Mouse (Mus musculus) yolk sac, embryonic 10.5 days (tissue): ENCODE measurements around the gene Vps37c.
A peak's percentile ranks its signal among the peaks of the same experiment; 100 is the strongest.

Experiments used
- DNase-seq: peaks from one replicate; pipeline ENCODE4 v3.0.0-alpha.2; 2017; ENCODE audit warnings: low spot score

Gene Vps37c

GRCm38 (mm10) chr19:10689470-10690166 lies 1.1 kb downstream of the Vps37c start:
- no peak for DNase-seq

DNA sequence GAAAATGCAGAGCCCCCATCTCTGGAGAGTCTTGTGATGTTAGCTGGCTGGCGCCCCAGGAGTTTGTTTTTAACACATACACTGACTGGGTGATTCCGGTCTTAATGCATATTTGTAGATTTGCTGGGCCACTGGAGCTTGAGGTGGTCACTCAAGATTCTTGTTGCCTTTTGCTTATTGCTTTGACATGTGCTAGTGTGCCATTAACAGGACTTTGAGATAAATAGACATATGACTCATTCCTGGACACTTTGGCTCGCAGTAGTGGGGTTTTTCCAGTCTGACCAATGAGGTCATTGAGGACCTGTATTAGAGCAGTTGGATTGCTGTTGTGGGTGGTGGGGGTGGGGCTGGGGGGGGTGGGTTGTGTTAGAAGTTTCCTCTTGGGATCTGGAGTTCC lies 1.8 kb downstream of the Vps37c start:
- peak; percentile 39 for DNase-seq

GRCm38 (mm10) chr19:10691121-10691520 lies 2.6 kb downstream of the Vps37c start:
- DNase-seq: no peak

DNA sequence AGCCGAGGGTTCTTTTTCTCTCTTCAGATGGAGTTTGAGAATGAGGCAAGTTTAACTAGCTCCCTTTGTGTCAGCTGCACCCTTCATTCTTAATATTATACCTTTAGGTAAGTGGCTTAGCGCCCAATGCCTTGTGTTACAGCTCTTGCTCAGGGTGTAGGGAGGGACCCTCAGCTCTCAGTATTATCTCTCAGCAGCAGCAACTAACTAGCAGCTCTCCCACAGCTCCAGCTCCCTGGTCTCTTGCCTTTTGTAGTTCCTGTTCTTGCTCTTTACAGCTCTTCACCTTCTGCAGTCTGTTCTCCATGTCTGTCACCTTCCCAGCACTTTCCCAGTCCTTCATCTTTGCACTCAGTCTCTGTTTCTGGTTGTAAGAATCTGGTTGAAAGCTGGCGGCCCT lies 3.1 kb downstream of the Vps37c start:
- no peak for DNase-seq

DNA sequence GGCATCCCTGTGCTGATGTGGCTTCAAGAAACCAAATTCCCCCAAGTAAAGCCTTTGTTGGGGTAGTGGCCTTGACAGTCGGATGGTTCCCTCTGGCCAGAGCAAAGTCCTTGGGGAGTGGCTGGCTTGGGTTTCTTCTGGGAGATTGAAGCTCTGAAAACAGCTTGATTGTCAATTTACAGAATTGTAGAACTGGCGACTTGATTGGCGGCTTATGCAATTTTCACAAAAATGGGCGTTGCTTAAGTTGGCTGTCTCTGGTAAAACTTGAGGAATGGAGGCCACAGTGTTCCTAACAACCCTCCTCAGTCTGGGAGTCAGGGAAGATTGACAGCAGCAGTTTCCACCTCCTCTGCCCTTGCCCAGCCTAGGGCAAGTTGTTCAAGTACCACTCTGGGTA lies 3.8 kb downstream of the Vps37c start:
- no peak for DNase-seq

DNA sequence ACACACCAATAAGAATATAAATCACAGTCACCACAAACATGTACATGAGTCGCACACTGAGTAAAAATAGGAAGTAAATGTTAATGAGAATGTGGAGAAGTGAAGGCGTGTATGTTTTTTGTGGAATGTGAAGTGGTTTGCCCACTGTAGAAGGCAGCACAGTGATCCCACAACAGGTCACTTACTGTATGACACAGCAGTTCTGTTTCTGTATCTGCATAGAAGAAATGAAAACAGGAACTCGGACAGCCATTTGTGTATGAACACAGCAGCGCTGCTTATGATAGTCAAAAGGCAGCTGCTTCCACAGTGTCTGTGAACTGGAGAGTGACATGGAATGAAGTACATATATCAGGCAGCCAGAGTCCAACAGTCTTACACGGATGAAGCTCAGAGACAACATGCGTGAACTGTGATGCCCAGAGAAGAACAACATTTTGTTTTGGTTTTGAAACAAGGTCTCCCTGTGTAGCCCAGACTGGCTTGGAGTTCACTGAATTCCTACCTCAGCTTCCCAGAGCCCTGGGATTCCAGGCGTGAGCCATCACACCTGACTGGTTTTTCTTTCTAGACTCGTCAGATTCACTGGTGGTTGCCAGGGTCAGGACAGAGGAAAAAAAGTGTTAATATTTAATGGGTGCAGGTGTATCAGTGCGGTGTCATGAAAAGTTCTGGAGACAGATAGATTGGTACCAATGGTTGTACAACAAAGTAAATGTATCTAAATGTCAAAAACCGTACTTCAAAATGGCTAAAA lies 5.6 kb downstream of the Vps37c start:
- DNase-seq: no peak

GRCm38 (mm10) chr19:10695801-10696200 lies 7.3 kb downstream of the Vps37c start:
- no peak for DNase-seq

DNA sequence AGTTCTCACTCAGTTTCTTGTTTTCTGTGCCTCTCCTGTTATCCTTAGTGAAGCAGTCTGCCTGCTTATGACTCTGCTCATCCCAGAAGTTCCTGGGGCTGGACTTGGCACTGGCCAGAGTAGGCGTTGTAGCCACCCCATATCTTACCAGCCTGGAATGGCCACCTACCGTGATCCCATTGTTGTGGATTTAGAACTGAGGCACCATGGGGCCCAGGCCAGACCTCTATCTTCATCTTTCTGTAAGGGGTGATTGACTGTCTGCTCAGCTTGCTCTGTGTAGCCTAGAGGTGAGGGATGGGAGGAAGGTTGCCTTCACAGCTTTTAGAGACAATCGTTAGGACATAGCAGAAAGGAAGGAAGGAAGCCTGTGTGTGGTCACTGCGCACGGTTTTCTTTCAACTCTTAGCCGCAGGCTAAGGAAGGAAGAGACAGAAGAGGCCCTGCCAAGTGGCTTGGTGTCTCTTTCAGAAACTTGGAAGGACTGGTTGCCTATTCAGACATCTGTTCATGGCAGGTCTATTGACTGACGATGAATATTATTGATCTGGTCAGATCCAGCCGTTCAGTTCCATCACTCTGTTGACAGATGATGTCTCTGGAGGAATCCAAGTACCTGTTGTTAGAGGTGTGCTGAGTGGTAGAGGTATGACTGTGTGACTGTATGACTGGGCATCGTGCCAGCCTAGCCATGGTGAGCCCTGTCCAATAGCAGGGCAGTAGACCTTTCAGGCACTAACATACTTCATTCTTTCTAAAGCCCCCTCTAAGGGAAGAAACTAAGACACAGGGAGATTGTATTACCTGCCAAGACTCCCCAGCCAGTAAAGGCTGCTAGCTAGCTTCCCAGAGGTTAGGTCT lies 9.8 kb downstream of the Vps37c start:
- DNase-seq: no peak

DNA sequence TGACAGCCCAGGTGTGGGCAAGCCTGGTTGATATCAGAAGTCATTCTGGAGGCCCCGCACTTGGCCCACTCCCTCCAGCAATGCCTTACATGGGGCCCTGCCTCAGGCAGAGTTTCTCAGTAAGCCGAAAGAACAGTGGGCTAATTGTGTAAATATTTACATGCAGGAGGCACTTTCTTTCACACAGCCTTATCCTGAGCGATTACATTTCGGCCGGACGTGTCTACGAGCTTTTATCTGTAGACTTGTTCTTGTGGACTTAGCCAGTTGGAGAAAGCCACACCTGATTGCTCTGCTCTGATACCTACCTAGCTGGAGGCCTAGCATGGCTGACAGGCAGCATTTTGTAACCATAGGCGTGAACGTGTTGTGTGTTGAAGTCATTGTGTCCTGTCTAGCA lies 11.3 kb downstream of the Vps37c start:
- DNase-seq: peak; percentile 54

GRCm38 (mm10) chr19:10701013-10701726 lies 12.6 kb downstream of the Vps37c start:
- no peak for DNase-seq

DNA sequence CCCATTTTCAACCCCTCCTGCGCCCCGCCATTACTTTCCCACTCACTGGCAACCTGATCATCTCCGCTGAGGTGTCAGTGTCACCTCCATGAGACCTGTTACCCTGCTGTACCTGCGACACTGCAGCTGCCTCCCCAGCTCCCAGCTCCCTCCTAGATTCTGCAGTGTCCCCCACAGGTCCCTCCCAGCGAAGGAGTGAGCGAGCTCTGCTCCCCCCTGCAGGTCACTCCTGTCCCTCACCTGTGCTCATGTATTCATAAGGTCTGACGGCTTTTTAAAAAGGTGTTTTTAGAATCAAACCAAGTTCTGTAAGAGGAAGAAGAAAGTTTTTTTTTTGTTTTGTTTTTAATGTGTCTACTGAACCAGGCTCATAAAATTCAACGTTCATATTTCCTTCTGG lies 13.6 kb downstream of the Vps37c start:
- DNase-seq: no peak

- no peak for DNase-seq
These were observed 14.9 kb downstream of the Vps37c start for GRCm38 (mm10) chr19:10703470-10703869.

DNA sequence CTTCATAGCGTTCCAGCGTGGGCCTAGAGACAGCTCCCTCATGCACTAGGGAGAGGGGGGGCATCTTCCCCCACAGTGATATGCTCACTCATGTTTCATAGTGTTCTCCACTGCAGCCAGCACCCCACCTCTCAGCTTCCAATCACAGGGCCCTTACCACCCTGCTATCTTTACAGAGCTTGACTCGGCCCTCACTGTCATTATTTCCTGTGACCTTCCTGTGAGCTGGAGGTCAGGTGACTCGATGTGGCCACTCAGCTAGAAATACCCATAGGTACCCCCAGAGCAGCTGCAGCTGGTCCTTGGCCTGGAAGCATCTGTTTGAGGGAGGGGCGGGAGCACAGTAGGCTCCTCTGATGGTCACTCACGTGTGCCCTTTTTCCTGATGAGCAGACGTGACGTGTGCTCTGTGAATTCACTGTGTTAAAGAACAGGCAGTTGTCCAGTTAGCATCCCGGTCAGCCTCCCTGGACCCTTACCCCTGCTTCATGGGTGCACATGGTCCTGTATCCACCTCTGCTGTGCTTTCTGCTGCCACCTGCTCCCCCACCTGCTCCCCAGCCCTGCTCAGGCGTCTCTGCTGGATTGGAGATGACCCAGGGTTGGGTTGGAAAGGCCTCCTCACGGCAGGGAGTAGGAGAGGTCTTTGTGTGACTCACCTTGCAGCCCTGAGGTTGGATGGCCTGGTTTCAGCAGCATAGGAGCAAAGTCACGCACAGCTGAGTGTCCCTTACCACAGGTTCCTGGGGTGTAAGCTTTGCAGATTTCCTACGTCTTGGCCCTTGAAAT lies 18.7 kb downstream of the Vps37c start:
- no peak for DNase-seq

DNA sequence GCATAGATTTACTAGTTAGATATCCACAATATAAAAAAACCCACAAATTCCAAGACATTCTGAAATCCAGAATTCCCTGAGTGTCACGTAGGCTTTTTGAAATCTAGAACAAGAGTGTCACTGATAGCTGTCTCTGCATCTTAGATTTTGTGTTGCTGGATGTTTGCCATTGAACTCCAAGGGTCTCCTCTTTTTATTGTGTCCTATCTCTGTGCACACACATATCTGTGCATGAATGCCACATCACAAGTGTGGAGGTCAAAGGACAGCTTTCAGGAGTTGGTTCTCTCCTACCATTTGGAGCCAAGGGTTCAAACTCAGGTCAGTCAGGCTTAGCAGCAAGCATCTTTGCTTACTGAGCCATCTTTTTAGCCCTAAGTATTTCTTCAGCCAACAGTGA lies 19.3 kb downstream of the Vps37c start:
- DNase-seq: no peak

GRCm38 (mm10) chr19:10708900-10709299 lies 20.4 kb downstream of the Vps37c start:
- no peak for DNase-seq

DNA sequence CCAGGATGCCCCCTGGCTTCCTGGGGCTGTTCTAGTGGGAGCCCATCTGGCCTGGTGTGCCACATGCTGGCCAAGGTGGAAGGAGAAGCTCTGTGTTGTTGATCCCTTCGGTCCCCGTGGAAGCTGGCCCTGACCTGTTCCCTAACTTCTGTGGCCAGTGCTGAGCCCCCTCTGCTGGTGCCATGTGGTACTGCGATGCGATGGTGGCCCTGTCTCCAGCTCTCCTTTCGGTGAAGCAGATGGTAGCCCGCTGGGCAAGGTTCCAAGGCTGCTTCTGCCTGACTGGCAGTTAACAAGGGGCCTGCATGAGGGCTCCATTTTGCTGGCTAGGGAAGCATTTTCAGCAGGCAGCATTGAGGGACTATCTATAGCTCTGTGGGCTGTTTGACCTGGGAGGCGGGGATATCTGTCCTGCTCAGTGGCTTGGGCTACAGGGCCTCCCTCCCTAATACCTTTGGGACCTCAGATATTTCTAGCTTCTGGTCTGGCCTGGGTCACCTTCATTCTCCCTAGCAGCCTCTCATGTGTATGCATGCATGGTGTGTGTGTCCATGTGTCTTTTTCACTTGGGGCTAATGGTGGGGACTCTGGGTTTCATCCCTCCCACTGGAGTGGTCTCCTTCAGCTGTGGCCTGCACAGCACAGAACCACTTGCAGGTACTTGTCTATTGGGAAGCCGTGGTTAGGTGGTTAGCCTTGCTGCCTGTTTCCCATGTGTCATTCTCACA lies 21.0 kb downstream of the Vps37c start:
- DNase-seq: peak; percentile 76

- DNase-seq: no peak
These were observed 21.6 kb downstream of the Vps37c start for GRCm38 (mm10) chr19:10710088-10710511.

GRCm38 (mm10) chr19:10710751-10711150 lies 22.2 kb downstream of the Vps37c start:
- DNase-seq: no peak

DNA sequence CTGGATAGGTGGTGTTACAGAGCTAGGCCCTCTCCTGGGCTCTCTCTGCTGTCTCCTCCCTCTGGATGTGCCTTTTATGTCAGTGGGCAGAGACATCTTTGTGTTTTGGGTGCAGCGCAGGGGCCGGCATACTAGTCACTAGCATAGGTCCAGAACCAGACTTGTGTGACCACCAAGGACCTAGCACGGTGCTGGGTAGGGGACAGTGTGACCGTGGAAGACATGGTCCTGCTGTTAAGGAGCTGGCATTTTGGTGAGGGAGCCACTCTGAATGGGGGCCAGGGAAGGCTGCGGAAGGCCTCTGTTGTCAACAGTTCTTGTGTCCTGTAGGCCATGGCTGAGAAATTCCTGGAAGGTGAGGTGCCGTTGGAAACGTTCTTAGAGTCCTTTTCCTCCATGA lies 23.7 kb downstream of the Vps37c start:
- DNase-seq: no peak

- no peak for DNase-seq
These were observed 24.1 kb downstream of the Vps37c start for GRCm38 (mm10) chr19:10712646-10713045.

DNA sequence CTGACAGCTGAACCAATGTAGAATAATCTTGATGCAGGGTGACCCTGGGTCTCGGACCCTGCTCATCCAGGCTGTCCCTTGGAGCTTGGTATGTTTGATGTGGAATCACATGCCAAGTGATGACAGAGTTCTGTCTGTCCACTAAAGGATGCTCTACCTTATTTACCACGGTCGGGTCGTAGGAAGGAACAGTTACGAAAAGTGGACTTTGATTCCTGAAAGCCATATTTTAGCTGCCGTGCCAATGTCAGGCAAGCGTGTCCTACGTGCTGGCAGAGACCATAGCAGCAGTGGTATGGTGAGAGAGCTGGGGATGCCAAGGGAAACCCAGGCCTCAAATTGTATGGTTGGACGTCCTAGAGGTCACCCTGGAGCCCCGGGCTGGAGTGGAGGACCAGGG lies 25.0 kb downstream of the Vps37c start:
- DNase-seq: no peak
